Mouse (Mus musculus) stomach, postnatal 0 days (tissue): ENCODE data around the gene Zfp53. TPM values are rescaled to one million over a fixed set of nuclear protein-coding genes. Genes with fewer than 3 reads are reported as not detected.

Experiments used
- ATAC-seq: fragments of 200-750 bp; cut with Nextera tagmentation; 2 replicates; pipeline ENCODE4 v1.8.0; 2017; ENCODE audit not compliant: low FRiP score, low TSS enrichment
- DNase-seq: peaks from one replicate; pipeline ENCODE4 v3.0.0-alpha.2; 2016; ENCODE audit warnings: low spot score
- H3K27ac ChIP-seq: fragments of 300-500 bp; sonication (generic); replicated peaks from 2 replicates; pipeline ENCODE4 v1.5.1; 2014; ENCODE audit warnings: mild to moderate bottlenecking, control low read depth
- H3K27me3 ChIP-seq: fragments of 300-500 bp; sonication (generic); 2 replicates; pipeline ENCODE4 v1.6.1; 2014; ENCODE audit warnings: low read length; ENCODE audit not compliant: control insufficient read depth, insufficient read depth
- H3K36me3 ChIP-seq: fragments of 300-500 bp; sonication (generic); 2 replicates; pipeline ENCODE4 v1.6.1; 2014; ENCODE audit warnings: low read length, mixed read lengths; ENCODE audit not compliant: control insufficient read depth, insufficient read depth
- H3K4me1 ChIP-seq: fragments of 300-500 bp; sonication (generic); replicated peaks from 2 replicates; pipeline ENCODE4 v1.6.1; 2014; ENCODE audit warnings: antibody characterized with exemption; ENCODE audit not compliant: control insufficient read depth, insufficient read depth
- H3K4me2 ChIP-seq: fragments of 300-500 bp; sonication (generic); replicated peaks from 2 replicates; pipeline ENCODE4 v1.6.1; 2014; ENCODE audit warnings: low read depth, mild to moderate bottlenecking, control low read depth, moderate library complexity
- H3K4me3 ChIP-seq: fragments of 300-500 bp; sonication (generic); 2 replicates; pipeline ENCODE4 v1.5.1; 2014; ENCODE audit warnings: low read depth, low read length, control low read depth
- H3K9ac ChIP-seq: fragments of 300-500 bp; sonication (generic); 2 replicates; pipeline ENCODE4 v1.6.1; 2014; ENCODE audit warnings: mild to moderate bottlenecking, low read length, control low read depth, mixed read lengths
- H3K9me3 ChIP-seq: fragments of 300-500 bp; sonication (generic); 2 replicates; pipeline ENCODE4 v1.6.1; 2016; ENCODE audit warnings: low read length; ENCODE audit not compliant: control insufficient read depth
- CTCF ChIP-seq: IDR thresholded peaks from 2 replicates; pipeline ENCODE4 v1.5.1; 2016; ENCODE audit warnings: antibody characterized with exemption, low read depth, mild to moderate bottlenecking, moderate library complexity
- EP300 ChIP-seq: optimal IDR thresholded peaks from 2 replicates; pipeline ENCODE3; 2016; ENCODE audit warnings: antibody characterized with exemption
- WGBS: fragments of 180-500 bp; shearing (Covaris S2); extraction: QIAGEN DNeasy Blood & Tissue Kit; methylation state at CpG from one replicate; pipeline ENCODE4 v1.1.7; 2014; 5-methylcytosine and 5-hydroxymethylcytosine counted together
- polyA plus RNA-seq: library from polyadenylated mRNA; unstranded; fragments of >200 nt; fragmentation: Nextera tagmentation; extraction: Ambion mirVana; gene quantifications from 2 replicates; pipeline ENCODE4 v1.2.1, GENCODE M21; 2015

Zfp53 gene
- polyA plus RNA-seq, 1 experiment from 2014 or later, result 9.3 TPM

GRCm38 (mm10) chr17:21532101-21532951 is 43.5 kb downstream of the Zfp53 start:
- TF ChIP-seq EP300 (no peak), CTCF (peak; percentile 51)
- H3K27me3 ChIP-seq, result no peaks in the 10 kb centered on the region
- peak overlapping the region; percentile 80 for H3K4me2 ChIP-seq
- H3K4me3 ChIP-seq, result peak overlapping the region; percentile 65
- ATAC-seq (peak; percentile 84), DNase-seq (peak; percentile 71)
- H3K9ac ChIP-seq, result peak overlapping the region; percentile 99
- H3K9me3 ChIP-seq, result no peaks in the 10 kb centered on the region
- no peaks in the 10 kb centered on the region for H3K36me3 ChIP-seq
- H3K27ac ChIP-seq, result peak overlapping the region; percentile 99
- H3K4me1 ChIP-seq, result no peaks in the 10 kb centered on the region; the same call in 1 of the 2 replicates
- under 1% methylated on average over 52 of the region's 54 CpGs for WGBS

GRCm38 (mm10) chr17:21533961-21534360 is 45.2 kb downstream of the Zfp53 start:
- DNase-seq, result no peak
- Histone ChIP-seq H3K27ac (no peak overlapping the region), H3K36me3 (no peaks in the 10 kb centered on the region), H3K4me2 (no peak overlapping the region), H3K4me1 (no peaks in the 10 kb centered on the region; the same call in 1 of the 2 replicates), H3K27me3 (no peaks in the 10 kb centered on the region), H3K9ac (no peak overlapping the region), H3K9me3 (no peaks in the 10 kb centered on the region), H3K4me3 (no peak overlapping the region)
- TF ChIP-seq EP300, result no peak
- TF ChIP-seq CTCF, result no peak
- WGBS, result 65% methylated on average over 1 of the region's 1 CpGs
- no peak for ATAC-seq

GRCm38 (mm10) chr17:21534460-21535095 is 45.8 kb downstream of the Zfp53 start:
- ATAC-seq, result peak; percentile 57
- Histone ChIP-seq H3K4me1 (no peaks in the 10 kb centered on the region; the same call in 1 of the 2 replicates), H3K4me3 (no peak overlapping the region), H3K27ac (peak overlapping the region; percentile 83; the same call in 1 of the 2 replicates), H3K9ac (no peak overlapping the region; the same call in 1 of the 2 replicates), H3K4me2 (peak overlapping the region; percentile 91), H3K36me3 (no peaks in the 10 kb centered on the region), H3K9me3 (no peaks in the 10 kb centered on the region), H3K27me3 (no peaks in the 10 kb centered on the region)
- DNase-seq, result no peak
- WGBS, result 16% methylated on average over 4 of the region's 4 CpGs
- TF ChIP-seq EP300 (no peak), CTCF (peak; percentile 93)

- peak; percentile 72 for DNase-seq
- peak within 1 kb of the TSS; percentile 91 for H3K4me2 ChIP-seq
These were observed 46.6 kb downstream of the Zfp53 start, which contains the start of gene Zfp52 for GRCm38 (mm10) chr17:21535096-21536001. Gene Zfp52, plus strand, starts transcription at chr17:21535539.

GRCm38 (mm10) chr17:21536096-21536495 is 47.3 kb downstream of the Zfp53 start:
- Histone ChIP-seq H3K9ac (no peak overlapping the region), H3K27ac (no peak overlapping the region), H3K4me3 (peak overlapping the region; percentile 56), H3K9me3 (no peaks in the 10 kb centered on the region), H3K4me2 (peak overlapping the region; percentile 91), H3K4me1 (no peaks in the 10 kb centered on the region; the same call in 1 of the 2 replicates), H3K27me3 (no peaks in the 10 kb centered on the region), H3K36me3 (no peaks in the 10 kb centered on the region)
- no peak for DNase-seq
- no peak for TF ChIP-seq CTCF
- TF ChIP-seq EP300, result no peak
- WGBS, result 31% methylated on average over 7 of the region's 7 CpGs
- ATAC-seq, result no peak

More at GRCm38 (mm10) chr17:21535096-21536001, 46.6 kb downstream of the Zfp53 start, which contains the start of gene Zfp52:
- H3K36me3 ChIP-seq, result no peaks in the 10 kb centered on the region
- H3K4me3 ChIP-seq, result peak within 1 kb of the TSS; percentile 56
- 3% methylated on average over 21 of the region's 21 CpGs for WGBS
- TF ChIP-seq EP300 (no peak), CTCF (no peak)
- H3K4me1 ChIP-seq, result no peaks in the 10 kb centered on the region; the same call in 1 of the 2 replicates
- ATAC-seq, result peak; percentile 81
- no peaks in the 10 kb centered on the region for H3K9me3 ChIP-seq
- H3K27ac ChIP-seq, result peak within 1 kb of the TSS; percentile 83
- H3K27me3 ChIP-seq, result no peaks in the 10 kb centered on the region
- H3K9ac ChIP-seq, result peak within 1 kb of the TSS; percentile 75
